Mouse (Mus musculus) Muller cell, postnatal 12 days (primary cell): ENCODE measurements at regions not wholly inside any gene's neighbourhood (a gene's known extent, or its start where the extent isn't known, plus 50 kb on each side); places are given as distances from the start of the nearest gene placed in this dataset.
A peak's percentile ranks its signal among the peaks of the same experiment; 100 is the strongest.
"Not testable (repeated sequence)": the region's sequence is repeated elsewhere in the genome, so short reads cannot be mapped to it uniquely, and the experiment has no call there.

ENCODE experiments used
- DNase-seq: peaks from one replicate; pipeline ENCODE4 v3.0.0-alpha.2; 2015; ENCODE audit errors: inconsistent ontology term

- DNase-seq = not testable (repeated sequence)
Measured at GRCm38 (mm10) chr3:7811301-7811700, 1191.1 kb upstream of the 1700008P02Rik start.

DNA sequence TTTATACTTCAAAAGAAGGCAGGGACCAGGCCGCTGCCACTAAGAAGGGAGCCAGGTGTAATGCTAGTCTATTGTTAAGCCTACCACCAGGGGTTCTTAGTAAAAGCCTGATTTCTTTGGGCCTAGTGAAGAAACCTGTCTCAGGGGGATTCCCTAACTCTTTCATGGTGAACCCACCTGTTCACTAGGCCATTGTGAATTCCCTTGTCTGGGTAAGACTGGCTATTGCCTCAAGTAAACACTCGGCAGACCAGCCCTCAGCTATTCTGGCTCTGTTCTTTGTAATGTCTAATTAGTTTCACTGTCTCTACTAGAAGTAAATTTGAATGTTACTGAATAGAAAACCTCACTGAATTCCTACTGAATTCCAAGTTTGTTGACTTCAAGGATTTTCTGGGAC is 1184.9 kb upstream of the 1700008P02Rik start:
- not testable (repeated sequence) for DNase-seq

GRCm38 (mm10) chr3:7804209-7804608 is 1184.0 kb upstream of the 1700008P02Rik start:
- DNase-seq = no peak

GRCm38 (mm10) chr3:7799486-7799885 is 1179.2 kb upstream of the 1700008P02Rik start:
- DNase-seq = no peak

- DNase-seq = no peak
Measured at GRCm38 (mm10) chr3:7787665-7788064, 1167.4 kb upstream of the 1700008P02Rik start.

DNA sequence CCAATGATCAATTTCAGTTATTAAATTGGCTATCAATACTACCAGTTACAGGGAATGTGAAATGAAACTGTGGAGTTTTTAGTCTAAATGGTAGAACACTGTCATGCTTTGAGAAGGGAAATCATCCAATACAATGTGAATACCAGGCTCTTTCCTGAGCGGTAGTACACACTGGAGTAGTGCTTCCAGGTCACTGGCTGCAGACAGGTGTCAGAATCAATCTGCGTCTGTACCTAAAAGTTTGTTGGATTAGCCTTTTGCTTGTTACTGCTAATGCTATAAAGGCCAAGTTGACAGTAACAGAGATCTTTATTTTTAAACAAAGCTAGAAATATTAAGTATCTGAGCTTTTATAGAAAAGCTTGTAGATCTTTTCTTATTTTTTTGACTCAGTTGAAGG is 1164.9 kb upstream of the 1700008P02Rik start:
- peak; percentile 54 for DNase-seq

DNA sequence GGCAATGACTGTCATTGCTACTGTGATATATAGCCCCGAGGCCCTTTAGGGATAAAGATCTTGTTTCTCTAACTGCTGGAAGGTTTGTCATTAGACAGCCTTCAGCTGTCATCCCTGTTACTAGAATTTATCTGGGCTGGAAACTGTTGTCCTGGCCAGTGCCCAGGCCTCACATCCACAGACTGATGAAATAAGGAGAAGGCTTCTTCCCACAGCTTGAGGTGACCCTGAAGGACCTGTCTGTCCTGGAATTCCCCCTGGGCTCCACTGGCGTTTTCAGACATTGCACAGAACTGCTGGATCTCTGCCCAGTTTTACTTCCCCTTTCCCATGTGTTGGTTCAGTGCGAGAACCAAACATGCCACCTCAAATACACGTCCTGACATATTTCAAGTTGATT is 1135.2 kb upstream of the 1700008P02Rik start:
- peak; percentile 59 for DNase-seq

DNA sequence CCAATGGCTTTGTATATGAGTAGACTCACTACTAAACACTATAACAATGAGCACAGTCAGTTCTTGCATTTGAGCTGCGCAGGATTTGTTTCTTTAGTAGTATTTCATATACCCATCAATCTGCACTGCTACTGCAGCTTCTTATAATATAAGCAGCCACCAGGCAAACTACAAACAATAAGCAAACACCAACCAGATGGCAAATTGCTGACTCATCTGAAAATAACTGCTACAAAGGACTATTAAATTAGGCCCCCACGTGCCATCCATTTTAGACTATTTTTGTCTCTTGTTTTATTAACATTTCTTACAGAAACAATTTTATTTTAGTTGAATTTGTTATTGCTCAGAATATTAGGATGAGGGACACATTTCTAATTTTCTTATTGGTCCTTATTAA is 1093.5 kb upstream of the 1700008P02Rik start:
- no peak for DNase-seq

- DNase-seq = no peak
Measured at GRCm38 (mm10) chr3:7713130-7713529, 1092.9 kb upstream of the 1700008P02Rik start.

DNA sequence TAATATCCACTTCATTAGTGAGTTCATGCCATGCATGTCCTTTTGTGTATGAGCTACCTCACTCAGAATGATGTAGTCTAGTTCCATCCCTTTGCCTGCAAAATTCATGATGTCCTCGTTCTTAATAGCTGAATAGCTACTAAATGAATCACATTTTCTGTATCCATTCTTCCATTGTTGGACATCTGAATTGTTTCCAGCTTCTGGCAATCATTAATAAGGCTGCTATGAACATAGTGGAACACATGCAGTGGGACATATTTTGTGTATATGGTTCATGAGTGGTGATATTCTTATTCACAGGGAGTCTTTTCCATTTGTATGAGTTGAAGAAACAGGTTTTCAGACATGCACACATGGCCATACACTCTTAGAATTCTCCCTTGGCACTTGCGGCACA is 1092.2 kb upstream of the 1700008P02Rik start:
- DNase-seq = peak; percentile 79

DNA sequence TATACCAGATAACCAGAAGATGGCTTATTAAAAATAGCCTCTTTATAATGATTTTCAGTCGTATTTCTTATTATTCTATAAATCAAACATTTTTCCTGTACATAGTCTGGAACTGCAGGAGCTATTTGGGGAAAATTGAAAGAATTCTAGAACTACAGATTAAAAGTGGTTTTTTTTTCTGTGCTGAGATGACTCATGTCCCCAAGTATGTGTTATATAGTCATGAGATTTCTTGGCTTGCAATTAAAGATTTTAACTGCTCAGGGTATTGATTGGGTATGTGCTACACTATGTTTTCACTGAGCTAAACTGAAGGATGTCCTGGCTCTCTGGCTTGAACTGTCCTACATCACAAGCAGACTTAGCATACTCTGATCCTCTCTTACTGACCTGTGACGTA is 1088.4 kb upstream of the 1700008P02Rik start:
- DNase-seq = peak; percentile 57

GRCm38 (mm10) chr3:7683536-7683935 is 1063.3 kb upstream of the 1700008P02Rik start:
- no peak for DNase-seq

DNA sequence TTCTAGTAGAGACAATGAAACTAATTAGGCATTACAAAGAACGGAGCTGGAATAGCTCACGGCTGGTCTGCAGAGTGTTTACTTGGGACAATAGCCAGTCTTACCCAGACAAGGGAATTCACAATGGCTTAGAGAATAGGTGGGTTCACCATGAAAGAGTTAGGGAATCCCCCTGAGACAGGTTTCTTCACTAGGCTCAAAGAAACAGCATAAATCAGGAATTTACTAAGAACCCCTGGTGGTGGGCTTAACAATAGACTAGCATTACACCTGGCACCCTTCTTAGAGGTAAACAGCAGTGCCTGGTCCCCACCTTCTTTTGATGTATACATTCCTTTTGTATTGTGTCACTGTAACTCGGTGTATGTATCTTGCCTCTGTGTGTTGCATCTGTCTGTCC is 1062.6 kb upstream of the 1700008P02Rik start:
- DNase-seq = not testable (repeated sequence)

DNA sequence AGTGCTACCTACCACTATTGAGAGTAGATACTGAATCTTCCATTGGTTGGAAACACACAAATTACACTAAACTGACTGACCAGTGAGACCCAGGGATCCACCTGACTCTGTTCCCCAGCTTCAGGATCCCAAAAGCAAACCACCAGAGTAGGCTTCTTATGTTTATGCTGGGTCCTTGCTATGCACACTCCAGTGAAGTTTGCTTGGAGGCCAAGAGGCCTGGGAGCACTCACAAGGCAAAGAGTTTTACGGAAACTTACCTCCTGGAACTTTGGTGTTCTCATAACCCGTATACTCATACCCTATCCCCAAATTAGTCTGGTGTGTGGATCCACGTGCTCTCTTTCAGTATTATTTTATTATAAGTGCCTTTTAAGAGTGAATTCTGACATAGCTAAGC is 1062.1 kb upstream of the 1700008P02Rik start:
- no peak for DNase-seq

- DNase-seq = no peak
Measured at GRCm38 (mm10) chr3:7669956-7670355, 1049.7 kb upstream of the 1700008P02Rik start.

GRCm38 (mm10) chr3:7667851-7668250 is 1047.6 kb upstream of the 1700008P02Rik start:
- not testable (repeated sequence) for DNase-seq

DNA sequence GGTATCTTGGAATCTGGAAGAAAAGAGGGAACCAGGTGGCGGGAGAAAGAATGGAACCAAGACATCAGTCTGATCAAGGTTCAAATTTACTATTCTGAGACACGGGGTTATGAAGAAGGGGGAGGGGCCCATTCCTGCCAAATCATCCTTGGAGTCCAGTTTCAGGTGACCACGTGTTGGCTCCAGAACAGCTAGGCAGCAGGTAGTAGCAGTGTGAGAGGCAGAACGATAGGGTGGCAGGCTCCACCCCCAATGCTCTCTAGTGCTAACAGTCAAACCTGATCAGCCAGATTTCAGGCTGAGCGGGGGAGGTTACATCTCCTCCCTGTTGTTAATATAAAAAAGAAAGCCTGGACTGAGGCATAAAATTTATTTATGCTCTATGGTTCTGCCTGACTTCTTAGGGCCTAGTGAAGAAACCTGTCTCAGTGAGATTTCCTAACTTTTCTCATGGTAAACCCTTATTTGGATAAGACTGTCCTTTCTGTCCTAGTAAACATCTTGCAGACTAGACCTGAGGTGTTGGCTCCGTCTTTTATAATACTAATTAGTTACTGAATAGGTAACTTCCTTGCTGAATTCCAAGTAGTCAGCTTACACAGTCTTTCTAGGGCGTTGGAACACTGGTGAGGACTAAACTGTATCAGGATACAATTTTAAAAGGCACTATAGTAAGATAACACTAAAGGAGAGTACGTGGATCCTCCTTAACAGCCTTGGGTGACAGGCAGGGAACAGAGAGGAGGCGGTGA is 1046.3 kb upstream of the 1700008P02Rik start:
- not testable (repeated sequence) for DNase-seq
